Mouse (Mus musculus): ENCODE measurements around the gene Camkv.

The Camkv gene

DNA sequence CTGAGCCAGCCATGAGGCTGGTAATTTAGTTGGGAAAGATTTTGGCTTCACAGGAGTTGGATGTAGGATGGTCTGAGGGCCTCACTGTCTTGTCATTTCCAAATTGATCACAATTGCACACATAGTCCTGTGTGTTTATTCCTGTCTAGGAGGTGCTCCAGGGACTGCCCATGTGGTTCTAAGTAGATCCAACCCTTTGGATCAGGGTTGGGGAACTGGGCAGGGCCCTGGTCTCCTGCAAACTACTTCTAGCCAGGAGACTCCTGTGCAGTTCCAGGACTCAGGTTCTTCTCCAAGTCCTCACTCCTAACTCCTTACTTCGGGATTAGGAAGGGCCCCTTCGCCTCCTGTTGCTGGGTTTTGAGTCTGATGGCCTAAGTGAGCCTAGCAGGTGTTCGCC, at the start of gene Camkv:
Gene Camkv, plus strand, starts transcription at position 301 of the 400 bp plus-strand sequence.
- no peak for DNase-seq

DNA sequence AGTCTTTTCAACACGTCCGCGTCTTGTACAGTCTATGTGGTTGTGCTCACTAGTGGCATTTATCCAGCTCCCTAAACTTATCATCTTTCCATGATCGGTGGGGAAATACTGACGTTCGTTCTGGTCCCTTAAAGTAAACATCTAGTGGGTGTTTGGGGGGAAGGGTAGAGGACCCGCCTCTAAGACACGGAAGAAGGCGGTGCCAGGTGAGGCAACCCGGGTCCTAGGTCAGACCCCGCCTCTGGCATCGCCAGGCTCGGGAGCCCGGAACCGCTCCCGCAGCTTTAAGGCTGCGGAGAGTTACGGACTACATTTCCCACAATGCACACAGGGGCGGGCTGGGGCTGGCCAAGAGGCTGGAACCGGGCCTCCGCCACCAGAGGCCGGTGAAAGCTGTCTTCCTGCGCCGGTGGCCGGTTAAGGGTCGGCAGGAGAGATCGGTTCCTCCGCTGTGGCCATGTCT, 47.6 kb upstream of the Camkv start, which contains the start of gene Mon1a:
Gene Mon1a, plus strand, starts transcription at position 348 of the 463 bp plus-strand sequence.
- peak; percentile 90 for DNase-seq

DNA sequence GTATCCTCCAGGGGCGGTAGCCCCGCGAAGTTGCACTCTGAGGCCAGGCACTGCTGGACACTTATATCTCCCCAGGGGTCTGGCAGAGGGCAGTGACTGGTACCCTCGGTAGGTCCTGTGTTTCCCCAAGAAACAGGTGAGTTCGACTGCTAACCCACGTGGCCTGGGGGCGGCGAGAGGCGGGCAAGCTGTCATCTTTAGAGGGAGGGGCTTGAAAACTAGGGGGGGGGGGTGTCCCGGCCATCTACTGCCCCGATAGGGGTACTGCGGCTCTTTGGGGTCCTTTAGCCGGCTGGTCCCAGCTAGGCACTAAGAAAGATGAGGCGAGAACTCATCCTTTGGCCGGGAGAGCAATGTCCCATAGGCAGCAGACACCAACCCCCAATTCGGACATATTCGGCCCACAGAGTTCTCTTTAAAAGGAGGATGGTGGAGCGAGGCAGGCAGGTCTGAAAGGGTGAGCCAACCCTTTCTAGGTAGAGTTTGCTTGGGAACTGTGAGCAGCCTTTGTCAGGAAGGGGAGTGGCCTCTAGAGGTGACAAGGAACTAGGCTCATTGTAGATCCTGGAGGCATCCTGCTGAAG, 47.1 kb upstream of the Camkv start:
- peak; percentile 51 for DNase-seq

DNA sequence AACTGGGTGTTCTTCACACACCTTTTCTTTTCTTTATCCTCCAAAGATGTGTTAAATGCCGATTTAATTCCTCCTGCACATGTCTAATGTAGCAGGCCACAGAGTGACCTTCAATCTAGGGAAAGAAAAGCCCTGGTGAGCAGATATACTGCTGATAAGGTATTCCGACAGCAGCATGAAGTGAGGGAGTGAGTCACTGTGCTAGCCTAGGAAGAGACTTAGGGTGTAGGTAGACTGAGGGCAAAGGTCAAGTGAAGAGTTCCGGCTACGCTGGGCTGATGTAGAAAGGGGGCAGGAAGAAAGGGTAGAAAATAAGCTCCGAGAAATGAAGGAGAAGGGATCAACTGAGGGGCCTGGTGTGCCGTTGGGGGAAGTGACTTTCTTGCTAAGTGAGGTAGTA, 45.2 kb upstream of the Camkv start:
- DNase-seq: no peak

DNA sequence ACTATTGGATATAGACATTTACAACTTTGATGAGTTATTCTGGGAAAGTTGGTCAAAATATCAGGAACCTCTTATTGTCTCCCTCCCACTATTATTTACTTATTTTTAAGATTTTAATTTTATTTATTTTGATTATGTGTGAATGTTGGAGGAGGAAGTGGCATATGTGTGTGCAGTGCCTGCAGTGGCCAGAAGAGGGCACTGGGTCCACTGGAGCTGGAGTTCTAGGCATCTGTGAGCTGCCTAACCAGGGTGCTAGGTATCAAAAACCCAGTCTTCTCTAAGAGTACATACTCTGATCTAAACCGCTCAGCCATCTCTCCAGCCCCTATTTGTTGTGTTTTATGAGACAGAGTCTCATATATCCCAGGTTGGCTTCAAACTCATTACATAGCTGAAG, 44.5 kb upstream of the Camkv start:
- DNase-seq: peak; percentile 40

DNA sequence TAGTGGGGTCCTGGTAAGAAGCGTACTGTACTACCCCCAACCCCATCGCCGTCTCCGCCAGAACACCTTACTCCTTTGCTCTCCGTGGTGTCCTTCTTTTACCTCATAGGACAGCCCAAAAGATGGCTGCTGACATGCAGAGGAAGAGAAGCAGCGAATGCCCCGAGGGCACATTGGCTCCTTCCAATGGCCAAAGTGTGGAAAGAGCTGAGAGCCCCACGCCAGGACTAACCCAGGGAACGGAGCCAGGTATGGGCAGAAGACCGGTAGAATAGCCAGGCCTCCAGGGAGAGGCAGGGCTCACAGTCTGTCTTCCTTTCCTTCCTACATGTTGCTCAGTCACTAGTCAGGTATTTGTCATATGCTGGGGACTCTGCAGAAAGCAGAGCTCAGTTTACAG, 36.9 kb upstream of the Camkv start:
- DNase-seq: no peak

DNA sequence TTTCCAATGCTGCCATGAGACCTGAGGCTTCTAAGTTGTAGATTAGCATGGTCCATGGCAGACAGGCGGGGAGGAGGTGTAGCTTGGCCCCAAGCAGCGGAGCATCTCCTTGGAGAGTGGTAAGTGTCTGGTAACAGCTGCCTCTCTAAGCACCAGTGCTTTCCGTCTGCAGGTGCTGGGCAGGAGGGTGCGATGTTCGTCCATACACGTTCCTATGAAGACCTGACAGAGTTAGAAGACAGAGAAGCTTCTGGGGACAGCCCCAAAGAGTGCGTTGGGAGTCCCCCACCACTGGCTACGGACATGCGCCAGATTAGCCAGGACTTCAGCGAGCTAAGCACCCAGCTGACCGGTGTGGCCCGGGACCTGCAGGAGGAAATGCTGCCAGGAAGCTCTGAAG, 35.6 kb upstream of the Camkv start:
- DNase-seq: no peak

DNA sequence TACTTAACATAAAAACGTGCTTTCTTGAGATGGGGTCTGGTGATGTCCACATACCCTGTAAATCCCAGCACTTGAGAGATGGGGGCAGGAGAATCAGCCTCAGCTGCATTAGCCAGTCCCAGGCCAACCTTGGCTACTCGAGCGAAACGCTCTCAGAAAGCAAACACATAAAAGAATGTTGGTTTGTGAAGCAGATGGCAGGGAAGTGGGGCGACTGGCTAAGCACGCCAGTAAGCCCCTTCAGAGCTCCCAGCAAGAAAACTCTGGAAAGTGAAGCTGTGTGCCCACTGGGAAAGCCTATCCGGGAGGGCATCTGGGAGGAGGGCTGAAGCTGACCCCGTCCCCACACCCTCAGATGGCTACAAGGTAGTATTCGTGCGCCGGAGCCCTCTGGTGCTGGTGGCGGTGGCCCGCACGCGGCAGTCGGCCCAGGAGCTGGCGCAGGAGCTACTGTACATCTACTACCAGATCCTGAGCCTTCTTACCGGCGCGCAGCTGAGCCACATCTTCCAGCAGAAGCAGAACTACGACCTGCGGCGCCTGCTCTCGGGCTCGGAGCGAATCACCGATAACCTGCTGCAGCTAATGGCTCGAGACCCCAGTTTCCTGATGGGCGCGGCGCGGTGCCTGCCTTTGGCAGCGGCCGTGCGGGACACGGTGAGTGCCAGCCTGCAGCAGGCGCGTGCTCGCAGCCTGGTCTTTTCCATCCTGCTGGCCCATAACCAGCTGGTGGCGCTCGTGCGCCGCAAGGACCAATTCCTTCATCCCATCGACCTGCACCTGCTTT, 34.4 kb upstream of the Camkv start:
- peak; percentile 55 for DNase-seq

DNA sequence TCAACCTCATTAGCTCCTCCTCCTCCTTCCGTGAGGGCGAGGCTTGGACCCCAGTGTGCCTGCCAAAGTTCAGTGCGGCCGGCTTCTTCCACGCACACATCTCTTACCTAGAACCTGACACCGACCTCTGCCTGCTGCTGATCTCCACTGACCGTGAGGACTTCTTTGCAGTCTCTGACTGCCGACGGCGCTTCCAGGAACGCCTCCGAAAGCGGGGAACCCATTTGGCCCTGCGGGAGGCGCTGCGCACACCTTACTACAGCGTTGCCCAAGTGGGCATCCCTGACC, 33.9 kb upstream of the Camkv start:
- DNase-seq: no peak

DNA sequence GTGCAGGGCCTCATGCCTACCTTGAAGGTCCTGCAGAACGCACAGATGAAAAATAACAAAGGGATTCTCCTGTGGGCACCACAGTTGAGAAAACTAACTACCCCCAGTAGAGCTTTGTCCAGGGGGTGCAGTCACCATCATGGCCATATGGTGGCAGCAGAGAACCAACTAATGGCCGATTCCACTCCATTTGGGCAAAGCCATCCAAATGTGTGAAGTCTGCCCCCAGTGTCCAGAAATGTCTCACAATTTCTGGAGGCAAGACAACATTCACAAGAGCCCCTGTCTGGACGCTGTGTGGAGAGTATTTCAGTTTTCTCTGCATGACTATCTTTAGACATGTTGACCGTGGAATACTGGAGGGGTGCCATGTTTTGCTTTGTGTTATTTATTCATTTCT, 30.7 kb upstream of the Camkv start:
- DNase-seq: peak; percentile 88

DNA sequence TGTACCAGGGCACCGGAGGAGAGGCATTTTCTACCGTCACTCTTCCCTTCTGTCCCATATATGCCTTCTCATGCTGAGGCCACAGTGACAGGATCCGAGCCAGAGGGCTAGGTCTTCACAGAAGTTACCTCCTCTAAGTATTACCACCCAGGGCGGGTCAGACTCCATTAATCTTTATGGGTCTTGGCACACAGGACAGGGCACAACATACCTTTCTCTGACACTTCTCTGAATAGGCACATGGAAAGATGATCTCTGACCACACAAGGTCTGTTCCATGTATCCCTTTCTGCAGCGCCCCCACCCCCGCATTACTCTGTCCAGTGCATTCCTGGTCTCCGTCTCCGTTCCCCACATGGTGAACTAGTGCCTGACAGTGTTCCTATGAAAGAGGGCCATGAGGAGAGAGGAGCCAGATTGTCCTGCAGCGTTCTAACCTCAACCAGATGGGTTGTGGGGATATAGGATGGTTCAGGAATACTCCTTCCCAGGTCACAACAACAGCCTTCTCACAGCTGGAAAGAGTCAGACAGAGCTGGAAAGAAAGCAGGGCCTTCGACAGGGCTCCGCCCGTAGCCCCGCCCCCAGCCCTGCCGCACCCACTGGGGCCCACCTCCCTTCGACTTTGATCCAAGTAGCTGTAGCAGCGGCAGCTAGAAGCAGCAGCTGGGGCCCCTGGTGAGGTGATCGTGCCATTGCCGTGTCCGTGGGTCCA, 29.1 kb upstream of the Camkv start, which contains the start of gene Mst1r:
Gene Mst1r, plus strand, starts transcription at position 622 of the 715 bp plus-strand sequence.
- DNase-seq: peak; percentile 79

DNA sequence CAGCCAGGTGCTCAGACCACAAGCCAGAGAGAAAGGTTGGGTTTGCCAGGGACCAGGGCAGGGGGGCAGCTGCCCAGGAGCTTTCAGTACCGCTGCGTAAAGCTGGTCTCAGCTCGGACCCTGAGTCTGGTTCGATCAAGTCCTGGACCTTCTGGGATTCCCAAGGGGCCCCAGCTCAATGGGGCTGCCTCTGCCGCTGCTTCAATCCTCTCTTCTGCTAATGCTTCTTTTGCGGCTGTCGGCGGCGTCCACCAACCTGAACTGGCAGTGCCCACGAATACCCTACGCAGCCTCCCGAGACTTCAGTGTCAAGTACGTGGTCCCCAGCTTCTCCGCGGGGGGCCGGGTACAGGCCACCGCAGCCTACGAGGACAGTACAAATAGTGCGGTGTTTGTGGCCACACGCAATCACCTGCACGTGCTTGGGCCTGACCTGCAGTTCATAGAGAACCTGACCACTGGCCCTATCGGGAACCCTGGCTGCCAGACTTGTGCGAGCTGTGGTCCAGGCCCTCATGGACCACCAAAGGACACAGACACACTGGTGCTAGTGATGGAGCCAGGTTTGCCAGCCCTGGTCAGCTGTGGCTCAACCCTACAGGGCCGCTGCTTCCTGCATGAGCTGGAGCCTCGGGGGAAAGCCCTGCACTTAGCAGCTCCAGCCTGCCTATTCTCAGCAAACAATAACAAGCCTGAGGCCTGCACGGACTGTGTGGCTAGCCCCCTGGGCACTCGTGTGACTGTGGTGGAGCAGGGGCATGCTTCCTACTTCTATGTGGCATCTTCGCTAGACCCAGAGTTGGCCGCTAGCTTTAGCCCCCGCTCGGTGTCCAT, 28.3 kb upstream of the Camkv start:
- no peak for DNase-seq

DNA sequence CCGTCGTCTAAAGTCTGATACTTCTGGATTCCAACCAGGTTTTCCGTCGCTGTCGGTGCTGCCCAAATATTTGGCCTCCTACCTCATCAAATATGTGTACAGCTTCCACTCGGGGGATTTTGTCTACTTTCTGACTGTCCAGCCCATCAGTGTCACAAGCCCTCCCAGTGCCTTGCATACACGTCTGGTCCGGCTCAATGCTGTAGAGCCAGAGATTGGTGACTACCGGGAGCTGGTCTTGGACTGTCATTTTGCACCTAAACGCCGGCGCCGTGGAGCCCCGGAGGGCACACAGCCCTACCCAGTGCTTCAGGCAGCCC, 27.7 kb upstream of the Camkv start:
- no peak for DNase-seq

DNA sequence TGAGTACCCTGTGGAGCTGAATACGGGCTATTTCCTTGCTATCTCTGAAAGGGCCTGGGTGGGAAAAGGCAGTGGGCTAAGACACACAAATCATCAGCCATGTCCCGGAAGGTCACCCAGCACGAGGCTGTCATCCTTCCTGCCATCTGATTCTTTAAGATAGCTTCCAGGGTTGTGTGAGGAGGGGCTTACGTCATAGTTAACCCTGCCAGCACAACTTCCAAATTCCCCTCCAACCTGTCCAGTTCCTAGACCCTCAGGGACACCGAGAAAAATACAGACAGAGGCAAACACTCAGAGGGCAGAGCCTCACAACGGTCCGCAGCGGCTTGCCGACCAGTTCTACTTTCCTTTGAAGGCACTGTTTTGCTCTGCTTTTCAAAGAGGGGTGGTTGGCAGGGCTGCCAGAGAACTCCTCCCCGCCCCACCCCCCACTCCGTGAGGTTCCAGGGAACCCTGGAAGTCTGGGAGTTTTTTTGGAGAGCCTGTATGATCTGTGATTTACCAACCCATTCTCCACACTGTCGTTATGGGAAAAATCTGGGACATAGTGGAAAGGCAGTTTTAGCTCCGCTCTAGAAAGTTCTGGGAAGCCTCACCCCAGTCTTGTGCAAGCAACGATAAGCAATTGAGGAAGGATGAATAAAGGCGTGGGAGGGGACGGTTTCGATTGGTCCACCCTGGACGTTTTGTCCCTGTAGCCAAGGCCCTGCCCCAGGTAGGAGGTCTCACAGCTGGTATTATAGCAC, 26.9 kb upstream of the Camkv start:
- DNase-seq: no peak

DNA sequence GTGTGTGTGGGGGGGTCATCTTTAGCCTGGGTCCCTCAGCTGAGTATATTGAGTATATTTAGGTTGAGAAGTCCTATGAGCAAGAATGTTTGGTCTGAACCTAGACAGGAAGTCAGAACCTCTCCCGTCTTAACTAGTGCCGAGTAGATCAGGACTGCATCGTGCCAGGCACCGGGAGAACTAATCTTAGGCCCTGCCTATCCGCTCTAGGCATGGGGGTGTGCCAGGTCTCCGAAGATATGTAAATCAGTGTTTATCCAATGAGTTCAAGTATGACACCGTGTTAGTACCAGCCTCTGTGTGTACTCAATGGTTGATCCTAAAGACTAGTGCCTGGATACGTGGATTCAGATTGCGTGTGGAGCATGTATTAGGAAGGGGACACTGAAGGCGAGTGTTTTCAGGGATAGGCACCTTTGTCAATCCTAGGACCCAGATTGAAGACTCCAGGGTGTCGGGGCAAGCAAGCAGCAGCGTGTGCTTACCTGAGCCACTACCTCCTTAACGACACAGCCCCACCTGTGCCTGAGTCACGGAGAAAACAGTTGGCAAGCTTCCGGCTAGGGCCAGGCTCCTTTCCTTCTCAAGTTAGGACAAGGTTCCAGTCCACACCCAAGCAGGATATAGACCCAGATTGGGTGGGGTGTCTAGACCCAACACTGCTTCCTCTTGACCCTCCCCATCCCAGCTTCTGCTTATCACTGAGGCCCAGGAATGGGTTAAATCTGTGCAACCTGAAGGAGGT, 25.3 kb upstream of the Camkv start:
- DNase-seq: no peak

DNA sequence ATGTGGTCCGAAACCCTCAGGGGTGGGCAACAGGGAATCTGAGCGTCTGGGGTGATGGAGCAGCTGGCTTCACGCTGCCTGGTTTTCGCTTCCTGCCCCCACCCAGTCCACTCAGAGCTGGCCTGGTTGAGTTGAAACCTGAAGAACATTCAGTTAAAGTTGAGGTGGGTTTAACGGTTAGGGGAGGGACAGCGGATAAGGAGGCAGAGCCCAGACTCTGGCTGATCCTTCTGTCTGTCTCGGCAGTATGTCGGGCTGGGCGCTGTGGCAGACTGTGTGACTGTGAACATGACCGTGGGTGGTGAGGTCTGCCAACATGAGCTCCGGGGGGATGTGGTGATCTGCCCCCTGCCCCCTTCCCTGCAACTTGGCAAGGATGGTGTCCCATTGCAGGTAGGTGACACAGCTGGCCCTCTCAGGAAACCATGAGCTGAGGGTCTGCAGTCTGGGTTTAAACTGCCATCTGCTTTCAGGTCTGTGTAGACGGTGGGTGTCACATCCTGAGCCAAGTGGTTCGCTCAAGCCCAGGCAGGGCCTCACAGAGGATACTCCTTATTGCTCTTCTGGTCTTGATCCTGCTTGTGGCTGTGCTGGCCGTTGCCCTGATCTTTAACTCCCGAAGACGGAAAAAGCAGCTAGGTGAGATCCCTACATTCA, 20.6 kb upstream of the Camkv start:
- no peak for DNase-seq

DNA sequence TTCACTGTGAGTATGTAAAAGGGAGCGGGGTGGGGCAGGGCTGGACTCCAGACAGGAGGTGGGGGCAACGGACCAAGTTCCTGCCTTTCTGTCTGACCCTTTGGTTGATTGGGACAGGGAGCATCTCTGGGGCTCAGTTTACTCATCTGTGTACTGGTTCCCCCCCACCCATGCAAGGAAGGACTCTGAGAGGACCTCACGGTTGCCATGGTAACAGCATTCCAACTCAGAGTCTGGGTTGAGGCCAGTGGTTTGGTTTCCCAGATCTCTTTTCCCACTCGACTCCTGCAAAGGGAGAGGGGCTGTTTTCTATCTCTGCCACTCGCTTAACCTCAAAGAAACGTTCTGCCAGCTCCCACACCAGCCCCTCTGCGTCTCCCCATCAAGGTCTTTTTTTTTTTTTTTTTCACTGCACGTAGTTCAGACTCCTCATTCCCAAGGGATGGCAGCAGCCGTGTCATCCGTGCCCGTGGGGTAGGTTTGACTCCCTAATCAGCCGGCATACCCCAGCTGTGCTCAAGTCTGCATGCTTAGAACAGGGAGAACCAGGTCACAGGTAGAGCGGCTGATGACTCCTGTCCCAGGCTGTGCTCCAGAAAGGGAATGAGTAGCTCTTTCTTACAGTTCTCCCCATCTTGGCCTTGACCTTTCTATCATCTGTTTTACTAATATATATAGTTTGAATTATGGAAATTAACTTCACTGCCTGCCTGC, 17.4 kb upstream of the Camkv start:
- DNase-seq: no peak

DNA sequence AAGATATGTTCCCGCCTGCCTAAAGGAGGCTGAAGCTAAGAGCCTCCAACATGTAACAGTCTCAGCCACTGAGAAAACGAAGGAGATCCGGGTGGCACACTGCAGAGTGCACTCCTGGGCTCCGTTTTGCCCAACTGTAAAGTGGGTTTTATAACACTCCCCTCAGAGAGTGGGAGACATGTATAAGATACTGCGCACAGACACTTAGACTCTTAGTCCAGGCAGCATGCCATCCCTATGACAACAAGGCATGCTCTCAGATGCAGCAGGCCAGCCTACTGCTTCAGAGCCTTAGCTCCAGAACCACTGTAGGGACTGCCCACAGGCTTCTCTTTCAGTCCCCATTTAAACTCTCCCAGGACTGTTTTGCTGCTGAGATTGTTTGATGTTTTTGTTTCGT, 16.6 kb upstream of the Camkv start:
- no peak for DNase-seq

DNA sequence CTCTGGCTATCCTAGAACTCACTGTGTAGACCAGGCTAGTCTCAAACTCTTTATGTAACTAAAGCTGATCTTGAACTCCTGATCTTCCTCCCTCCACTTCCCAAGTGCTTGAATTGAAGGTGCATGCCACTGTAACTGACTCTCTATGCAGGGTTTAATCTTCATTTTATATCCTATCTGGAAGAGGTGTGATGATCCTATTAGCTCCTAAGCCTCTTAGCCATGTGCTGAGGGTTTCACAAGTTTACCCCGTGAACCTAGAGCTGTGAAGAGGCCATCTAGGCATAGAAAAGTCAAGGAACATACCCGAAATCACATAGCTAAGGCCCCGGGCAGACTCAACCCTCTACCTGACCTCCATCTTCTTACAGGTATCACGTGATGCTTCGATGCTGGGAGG, 16.0 kb upstream of the Camkv start:
- DNase-seq: no peak

DNA sequence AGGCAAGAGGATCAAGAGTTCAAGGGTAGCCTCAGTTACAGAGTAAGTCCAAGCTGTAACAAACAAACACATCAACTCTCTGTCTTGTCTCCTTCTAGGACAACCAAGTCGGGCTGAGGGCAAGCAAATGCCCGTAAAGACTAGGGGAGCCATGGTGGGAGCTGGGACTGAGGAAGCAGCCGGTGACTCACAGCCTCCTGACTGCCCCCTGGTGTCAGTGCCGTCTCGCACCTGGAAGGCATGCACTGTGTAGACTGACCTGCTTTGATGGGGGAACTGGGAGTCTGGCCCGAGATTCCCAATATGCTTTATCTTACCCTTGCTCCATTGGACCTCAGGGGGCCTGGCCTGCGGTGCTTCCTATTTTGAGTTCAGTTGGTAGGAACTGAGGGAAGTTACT, 12.5 kb upstream of the Camkv start:
- DNase-seq: peak; percentile 57

DNA sequence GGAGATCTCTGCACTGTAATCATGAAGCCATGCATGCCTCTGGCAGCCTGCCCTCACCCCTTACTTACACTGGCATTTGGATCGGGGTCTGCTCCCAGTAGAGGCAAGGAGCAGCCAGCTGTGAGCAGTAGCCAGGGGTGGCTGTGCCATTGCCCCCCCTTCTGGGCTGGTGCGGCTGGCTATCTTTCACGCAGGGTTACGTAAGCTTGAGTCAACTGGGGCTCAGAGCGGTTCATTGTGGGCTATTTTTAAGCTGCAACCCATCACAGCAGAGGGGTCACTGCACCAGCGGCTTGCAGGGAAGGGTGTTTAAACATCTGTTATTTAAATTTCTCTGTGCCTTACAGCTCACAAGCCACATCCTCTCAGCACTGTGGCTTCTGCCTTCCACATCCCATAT, 11.5 kb upstream of the Camkv start:
- no peak for DNase-seq

Data from thymus, postnatal 25 days (tissue).